Mouse (Mus musculus): ENCODE data around the gene Becn1. TPM values are rescaled to one million over a fixed set of nuclear protein-coding genes. Genes with fewer than 3 reads are reported as not detected.

Gene Becn1
- polyA plus RNA-seq, 1 experiment: 134 TPM

DNA sequence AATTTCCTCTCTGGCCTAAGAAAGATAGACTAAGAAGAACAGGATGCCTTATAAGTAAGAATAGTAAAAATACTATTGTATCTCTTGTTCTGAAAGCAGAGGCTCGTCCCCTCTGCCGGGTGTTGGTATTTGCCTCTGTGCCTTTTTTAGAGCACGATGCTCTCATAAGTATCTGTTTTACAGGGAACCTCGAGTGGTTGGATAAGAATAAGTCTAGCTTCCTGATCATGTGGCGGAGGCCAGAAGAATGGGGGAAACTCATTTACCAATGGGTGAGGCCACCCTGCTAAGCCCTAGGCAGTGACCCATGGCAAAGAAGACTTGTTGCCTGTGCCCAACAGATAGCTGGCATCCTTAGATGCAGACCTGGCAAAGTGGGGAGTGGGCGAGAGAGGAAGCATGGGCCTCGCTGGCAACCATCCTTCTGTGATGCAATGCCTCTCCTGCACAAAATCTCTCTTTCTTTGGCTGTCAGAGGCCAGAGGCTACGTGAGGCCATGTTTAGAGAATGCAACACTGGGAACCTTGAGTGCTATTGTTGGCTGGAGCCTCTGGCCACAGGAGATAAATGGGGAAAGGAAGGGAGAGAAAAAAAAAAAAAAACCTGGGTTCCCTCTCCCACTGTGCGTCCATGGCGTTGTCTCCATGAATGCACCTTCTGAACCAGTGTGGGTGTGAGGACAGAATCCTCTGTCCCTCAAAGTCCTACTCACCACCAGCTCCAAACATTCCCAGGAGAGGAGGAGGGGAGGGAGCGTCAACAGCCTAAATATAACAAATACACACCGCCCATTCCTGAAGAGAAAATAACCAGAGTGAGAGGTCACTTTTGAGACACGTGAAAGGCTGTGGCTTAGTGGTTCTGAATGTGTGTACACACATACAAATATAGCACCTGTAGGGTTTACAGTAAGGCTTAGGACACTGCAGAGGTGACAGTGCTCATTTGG is 46.0 kb downstream of the Becn1 start:
- Histone ChIP-seq H3K79me2 (ENCODE audit: control insufficient read depth, insufficient read depth) (peaks cover 9% of the 10 kb centered on the region), H3ac (ENCODE audit: control insufficient read depth, insufficient read length) (no peak overlapping the region), H3K4me3 (no peak overlapping the region), H3K27me3 (ENCODE audit: control insufficient read depth, insufficient read depth, insufficient read length) (peaks cover 9% of the 10 kb centered on the region), H3K4me2 (ENCODE audit: low read depth) (no peak overlapping the region), H3K36me3 (ENCODE audit: control insufficient read depth, insufficient read depth) (no peaks in the 10 kb centered on the region)
- no peak for TF ChIP-seq MYOD1 (IDR thresholded peaks at IDR 0.05; ENCODE audit: control insufficient read depth in 1 of 3, insufficient read length in 2 of 3, low read depth in 2 of 3)
- no peak for TF ChIP-seq SRF (IDR thresholded peaks at IDR 0.05; ENCODE audit: control insufficient read depth, insufficient read length, low read depth)
- no peak for TF ChIP-seq POLR2AphosphoS2 (IDR thresholded peaks at IDR 0.05; ENCODE audit: insufficient read length, low read depth)
- TF ChIP-seq E2F4 (IDR thresholded peaks at IDR 0.05; ENCODE audit: insufficient read depth): no peak
- no peak for TF ChIP-seq USF1 (IDR thresholded peaks at IDR 0.05; ENCODE audit: low read depth)
- TF ChIP-seq MAX (IDR thresholded peaks at IDR 0.05; ENCODE audit: low read depth): no peak
- no peak for TF ChIP-seq CEBPB (IDR thresholded peaks at IDR 0.05; ENCODE audit: insufficient read depth, poor library complexity, severe bottlenecking)
- no peak for TF ChIP-seq REST (IDR thresholded peaks at IDR 0.05; ENCODE audit: insufficient read depth, insufficient read length)
- TF ChIP-seq MYOG (IDR thresholded peaks at IDR 0.05; ENCODE audit: control insufficient read depth in 1 of 3, insufficient read depth in 1 of 3, insufficient read length in 2 of 3, low read depth in 2 of 3): no peak
- no peak for TF ChIP-seq TCF3 (IDR thresholded peaks at IDR 0.05; ENCODE audit: insufficient read length, low read depth)
- TF ChIP-seq POLR2A (IDR thresholded peaks at IDR 0.05; ENCODE audit: insufficient read length, low read depth): no peak
- no peak for TF ChIP-seq TCF12 (IDR thresholded peaks at IDR 0.05; ENCODE audit: insufficient read depth, poor library complexity, severe bottlenecking)

DNA sequence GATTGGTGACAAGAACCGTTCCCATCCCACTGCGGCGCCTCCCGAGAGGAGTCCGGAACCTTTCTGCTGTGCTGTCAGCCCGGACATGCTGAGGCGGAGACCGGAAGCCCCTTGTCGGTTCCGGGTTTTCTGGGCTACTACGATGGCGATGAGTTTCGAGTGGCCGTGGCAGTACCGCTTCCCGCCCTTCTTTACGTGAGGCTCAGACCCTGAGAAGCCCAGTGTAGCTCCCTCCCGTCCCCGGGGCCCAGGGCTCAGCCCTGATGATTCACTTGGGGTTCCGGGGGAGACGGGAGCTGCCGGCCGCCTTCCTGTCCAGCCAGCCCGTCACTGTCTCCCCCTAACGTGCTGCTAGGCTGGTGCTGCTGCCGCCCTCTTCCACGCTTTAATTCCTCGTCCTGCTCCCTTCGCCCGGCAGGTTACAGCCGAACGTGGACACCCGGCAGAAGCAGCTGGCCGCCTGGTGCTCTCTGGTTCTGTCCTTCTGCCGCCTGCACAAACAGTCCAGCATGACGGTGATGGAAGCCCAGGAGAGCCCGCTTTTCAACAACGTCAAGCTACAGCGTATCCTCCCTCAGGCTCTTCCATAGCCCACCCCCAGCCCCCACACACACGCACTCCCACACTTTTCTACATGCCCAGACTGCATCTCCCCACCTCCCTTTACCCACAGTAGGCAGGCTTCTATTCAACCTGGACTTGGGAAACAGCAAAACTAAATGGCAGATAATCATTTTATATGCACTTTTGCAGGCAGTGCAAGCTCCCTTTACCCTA is 48.3 kb downstream of the Becn1 start, which contains the start of gene Vps25:
Vps25 (plus strand) TSS at position 95 of the 777 bp plus-strand sequence.
- H3K27me3 ChIP-seq (ENCODE audit: control insufficient read depth, insufficient read depth, insufficient read length): no peaks in the 10 kb centered on the region
- no peaks in the 10 kb centered on the region for H3K36me3 ChIP-seq (ENCODE audit: control insufficient read depth, insufficient read depth)
- H3K79me2 ChIP-seq (ENCODE audit: control insufficient read depth, insufficient read depth): peaks cover 9% of the 10 kb centered on the region
- TF ChIP-seq MYOG (IDR thresholded peaks at IDR 0.05; ENCODE audit: control insufficient read depth in 1 of 3, insufficient read depth in 1 of 3, insufficient read length in 2 of 3, low read depth in 2 of 3) (no peak), MYOD1 (IDR thresholded peaks at IDR 0.05; ENCODE audit: control insufficient read depth in 1 of 3, insufficient read length in 2 of 3, low read depth in 2 of 3) (peak in 1 of 3 experiments; percentile 16), TCF12 (IDR thresholded peaks at IDR 0.05; ENCODE audit: insufficient read depth, poor library complexity, severe bottlenecking) (no peak), POLR2A (IDR thresholded peaks at IDR 0.05; ENCODE audit: insufficient read length, low read depth) (peak; percentile 88), REST (IDR thresholded peaks at IDR 0.05; ENCODE audit: insufficient read depth, insufficient read length) (no peak), MAX (IDR thresholded peaks at IDR 0.05; ENCODE audit: low read depth) (no peak), POLR2AphosphoS2 (IDR thresholded peaks at IDR 0.05; ENCODE audit: insufficient read length, low read depth) (peak; percentile 93)
- H3K4me2 ChIP-seq (ENCODE audit: low read depth): peak within 1 kb of the TSS; percentile 98
- peak within 1 kb of the TSS; percentile 95 for H3K4me3 ChIP-seq
- H3ac ChIP-seq (ENCODE audit: control insufficient read depth, insufficient read length): peak within 1 kb of the TSS; percentile 68

DNA sequence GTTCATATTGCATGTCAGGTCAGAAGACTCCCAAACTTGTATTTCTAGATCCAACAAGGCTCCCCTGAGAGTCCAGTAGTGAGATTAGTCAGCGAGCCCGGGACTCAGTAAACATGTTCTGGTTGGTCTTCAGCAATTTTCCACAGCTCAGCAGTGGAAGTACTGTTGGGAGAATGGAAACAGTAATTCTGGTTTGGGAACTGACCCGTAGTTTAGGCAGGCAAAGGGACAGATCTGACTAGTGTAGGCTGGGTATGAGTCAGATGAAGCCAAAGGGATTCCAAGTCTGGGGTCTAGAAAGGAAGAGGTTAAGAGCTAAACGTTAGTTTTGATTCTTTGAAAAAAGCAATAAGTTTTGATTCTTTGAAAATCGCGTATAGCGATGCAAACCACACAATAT is 49.1 kb downstream of the Becn1 start:
- Histone ChIP-seq H3K27me3 (ENCODE audit: control insufficient read depth, insufficient read depth, insufficient read length) (no peaks in the 10 kb centered on the region), H3K4me2 (ENCODE audit: low read depth) (peak overlapping the region; percentile 98), H3K79me2 (ENCODE audit: control insufficient read depth, insufficient read depth) (peaks cover 9% of the 10 kb centered on the region), H3ac (ENCODE audit: control insufficient read depth, insufficient read length) (peak overlapping the region; percentile 68), H3K4me3 (peak overlapping the region; percentile 95), H3K36me3 (ENCODE audit: control insufficient read depth, insufficient read depth) (no peaks in the 10 kb centered on the region)
- TF ChIP-seq E2F4 (IDR thresholded peaks at IDR 0.05; ENCODE audit: insufficient read depth): no peak
- no peak for TF ChIP-seq MYOD1 (IDR thresholded peaks at IDR 0.05; ENCODE audit: control insufficient read depth in 1 of 3, insufficient read length in 2 of 3, low read depth in 2 of 3)
- no peak for TF ChIP-seq REST (IDR thresholded peaks at IDR 0.05; ENCODE audit: insufficient read depth, insufficient read length)
- no peak for TF ChIP-seq POLR2AphosphoS2 (IDR thresholded peaks at IDR 0.05; ENCODE audit: insufficient read length, low read depth)

DNA sequence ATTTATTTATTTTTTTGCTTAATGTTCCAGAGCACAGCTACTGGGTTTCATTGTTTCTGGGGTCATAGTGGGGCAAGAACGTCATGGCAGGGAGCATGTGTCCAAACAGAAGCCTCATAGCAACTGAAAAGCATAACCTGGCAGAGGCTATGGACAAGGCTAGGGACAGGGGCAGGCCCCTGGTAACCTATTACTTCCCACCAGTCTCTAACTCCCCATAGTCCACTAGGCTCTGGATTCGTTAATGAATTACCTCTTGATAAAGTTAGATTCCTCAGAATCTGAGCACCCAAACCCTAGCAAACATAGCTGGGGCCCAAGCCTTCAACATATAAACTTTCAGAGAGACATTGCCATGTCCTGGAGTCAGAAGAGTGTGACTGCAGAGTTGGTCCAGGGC is 51.1 kb downstream of the Becn1 start:
- H3K36me3 ChIP-seq (ENCODE audit: control insufficient read depth, insufficient read depth): no peaks in the 10 kb centered on the region
- TF ChIP-seq REST (IDR thresholded peaks at IDR 0.05; ENCODE audit: insufficient read depth, insufficient read length) (no peak), SRF (IDR thresholded peaks at IDR 0.05; ENCODE audit: control insufficient read depth, insufficient read length, low read depth) (no peak), MAX (IDR thresholded peaks at IDR 0.05; ENCODE audit: low read depth) (no peak), TCF12 (IDR thresholded peaks at IDR 0.05; ENCODE audit: insufficient read depth, poor library complexity, severe bottlenecking) (no peak), MYOG (IDR thresholded peaks at IDR 0.05; ENCODE audit: control insufficient read depth in 1 of 3, insufficient read depth in 1 of 3, insufficient read length in 2 of 3, low read depth in 2 of 3) (no peak), POLR2A (IDR thresholded peaks at IDR 0.05; ENCODE audit: insufficient read length, low read depth) (no peak)
- H3ac ChIP-seq (ENCODE audit: control insufficient read depth, insufficient read length): no peak overlapping the region
- no peak overlapping the region for H3K4me2 ChIP-seq (ENCODE audit: low read depth)
- no peak overlapping the region for H3K4me3 ChIP-seq
- H3K27me3 ChIP-seq (ENCODE audit: control insufficient read depth, insufficient read depth, insufficient read length): no peaks in the 10 kb centered on the region
- peaks cover 9% of the 10 kb centered on the region for H3K79me2 ChIP-seq (ENCODE audit: control insufficient read depth, insufficient read depth)

All from myocyte (in vitro differentiated cells).